Mouse (Mus musculus): ENCODE measurements around the gene Wdr45. TPM values are rescaled to one million over a fixed set of nuclear protein-coding genes. Genes with fewer than 3 reads are reported as not detected.
"Not testable (repeated sequence)": the region's sequence is repeated elsewhere in the genome, so short reads cannot be mapped to it uniquely, and the experiment has no call there.

Gene Wdr45
- polyA plus RNA-seq, 1 experiment = not detected

DNA sequence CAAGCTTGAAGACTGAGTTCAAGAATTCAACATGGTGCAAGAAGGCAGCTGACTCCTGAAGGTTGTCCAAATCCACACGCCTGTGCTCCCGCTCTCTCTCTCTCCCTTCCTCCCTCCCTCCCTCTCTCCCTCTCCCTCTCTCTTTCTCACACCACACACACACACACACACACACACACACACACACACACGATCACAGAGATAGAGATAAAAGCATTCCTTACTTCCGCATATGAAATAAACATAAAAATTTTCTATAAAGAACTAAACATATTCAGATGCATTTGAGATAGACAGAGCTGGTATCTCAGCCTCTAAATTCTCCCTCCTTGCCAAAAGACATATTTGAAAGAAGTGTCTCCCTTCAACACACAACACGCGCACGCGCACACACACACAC, 31.3 kb downstream of the Wdr45 start:
- Histone ChIP-seq H3K4me1 (ENCODE audit: control insufficient read depth, insufficient read depth, low read length) (no peaks in the 10 kb centered on the region; the same call in 1 of the 2 replicates), H3K27ac (ENCODE audit: insufficient read depth, low read depth, low read length) (no peak overlapping the region), H3K4me3 (ENCODE audit: insufficient read depth, low read depth, low read length) (no peak overlapping the region)
- TF ChIP-seq POLR2A (IDR thresholded peaks at IDR 0.05; ENCODE audit: insufficient read depth, low read depth, low read length) = no peak
- TF ChIP-seq CTCF (IDR thresholded peaks at IDR 0.05; ENCODE audit: insufficient read depth, low read depth, low read length) = no peak
- WGBS = 88% methylated on average over 8 of the region's 8 CpGs

DNA sequence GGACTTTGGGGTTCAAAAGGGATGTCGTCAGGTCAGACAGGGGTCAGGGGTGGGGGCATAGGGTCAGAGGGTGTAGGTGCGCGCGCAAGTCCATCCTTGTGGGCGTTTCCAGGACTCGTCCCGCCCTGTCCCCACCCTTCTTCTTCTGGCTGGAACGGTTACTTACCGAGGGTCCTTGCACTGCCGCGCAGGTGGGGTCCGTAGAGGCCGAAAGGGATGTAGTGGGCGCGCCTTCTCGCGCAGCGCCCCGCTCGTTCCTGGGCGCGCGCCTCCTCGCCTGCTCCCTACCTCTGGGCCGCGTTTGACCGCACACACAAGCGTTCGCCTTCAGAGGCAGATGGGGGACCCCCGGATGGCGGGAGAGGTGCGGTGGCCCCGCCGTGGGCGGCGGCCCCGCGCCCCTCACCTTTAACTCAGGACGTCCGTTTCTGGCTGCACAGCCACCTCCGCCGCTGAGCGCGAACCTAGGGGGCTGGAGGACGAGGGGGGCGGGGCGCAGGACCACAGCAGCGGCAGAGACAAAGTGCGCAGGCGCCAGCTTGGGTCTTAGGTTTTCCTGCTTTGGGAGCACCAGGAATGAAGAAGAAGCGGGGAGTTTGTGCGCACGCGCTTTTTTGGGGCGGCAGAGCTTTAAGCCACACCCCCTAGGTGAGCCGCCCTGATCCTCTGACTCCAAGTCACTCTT, 36.4 kb downstream of the Wdr45 start, which contains the start of gene Ccdc120:
Gene Ccdc120 (minus strand): TSS at position 474 of the 685 bp plus-strand sequence.
- H3K4me1 ChIP-seq (ENCODE audit: control insufficient read depth, insufficient read depth, low read length) = no peaks in the 10 kb centered on the region; the same call in 1 of the 2 replicates
- H3K4me3 ChIP-seq (ENCODE audit: insufficient read depth, low read depth, low read length) = peak within 1 kb of the TSS; percentile 91
- TF ChIP-seq CTCF (IDR thresholded peaks at IDR 0.05; ENCODE audit: insufficient read depth, low read depth, low read length) (no peak), POLR2A (IDR thresholded peaks at IDR 0.05; ENCODE audit: insufficient read depth, low read depth, low read length) (no peak)
- no peak within 1 kb of the TSS for H3K27ac ChIP-seq (ENCODE audit: insufficient read depth, low read depth, low read length)
- 15% methylated on average over 55 of the region's 56 CpGs for WGBS

DNA sequence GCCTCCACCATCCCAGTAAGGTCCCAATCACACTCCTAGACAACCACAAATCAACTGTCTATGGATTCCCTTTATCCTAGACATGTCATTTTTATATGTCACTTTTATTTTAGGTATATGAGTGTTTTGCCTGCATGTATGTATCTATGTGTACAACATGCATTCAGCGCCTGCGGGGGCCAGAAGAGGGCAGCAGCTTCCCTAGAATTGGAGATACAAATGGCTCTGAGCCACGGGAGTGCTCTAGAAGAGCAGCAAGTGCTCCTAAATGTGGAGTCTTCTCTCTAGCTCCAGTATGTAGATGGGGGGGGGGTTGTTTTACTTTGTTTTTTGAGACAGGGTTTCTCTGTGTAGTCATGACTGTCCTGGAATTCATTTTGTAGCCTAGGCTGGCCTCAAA, 39.5 kb downstream of the Wdr45 start:
- H3K27ac ChIP-seq (ENCODE audit: insufficient read depth, low read depth, low read length); H3K4me3 ChIP-seq (ENCODE audit: insufficient read depth, low read depth, low read length); H3K4me1 ChIP-seq (ENCODE audit: control insufficient read depth, insufficient read depth, low read length): not testable (repeated sequence)
- WGBS = 30% methylated on average over 3 of the region's 3 CpGs

DNA sequence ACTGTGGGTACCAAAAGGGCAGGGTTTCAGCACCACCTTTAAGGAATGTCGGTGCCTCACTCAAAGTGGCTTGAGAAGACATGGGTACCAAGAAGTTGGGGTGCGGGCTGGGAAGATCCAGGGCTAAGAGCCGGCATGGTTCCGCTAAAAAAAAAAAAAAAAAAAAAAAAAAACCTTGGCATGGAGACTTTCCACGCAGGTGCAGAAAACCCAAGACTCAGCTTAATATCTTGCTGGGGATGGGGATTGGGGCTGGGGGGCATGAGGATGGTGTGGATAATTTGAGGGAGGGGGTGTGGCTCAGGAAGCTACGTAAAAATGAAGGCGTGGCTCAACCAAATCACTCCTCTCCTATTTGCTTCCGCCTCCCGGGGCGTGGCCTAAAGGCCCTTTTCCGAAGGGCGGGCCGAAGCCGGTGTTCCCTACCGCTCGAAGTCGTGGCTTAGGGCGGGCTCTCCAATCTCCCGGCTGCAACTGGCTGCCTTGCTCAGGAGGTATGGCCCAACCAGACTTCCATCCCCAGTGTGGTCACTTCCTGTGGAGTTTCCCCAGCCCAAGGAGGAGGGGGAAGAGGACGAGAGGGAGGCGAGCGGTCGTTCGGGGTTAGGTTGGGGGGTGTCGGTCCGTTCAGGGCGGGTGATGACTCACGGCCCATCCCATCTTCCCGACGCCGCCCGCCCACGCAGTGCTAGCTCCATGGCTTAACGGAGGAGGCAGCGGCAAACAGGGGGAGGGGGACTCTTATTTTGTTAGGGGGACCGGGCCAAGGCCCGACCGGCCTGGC, 48.2 kb downstream of the Wdr45 start, which contains the start of gene Tfe3:
Gene Tfe3 (plus strand): TSS at position 424 of the 784 bp plus-strand sequence.
- H3K4me1 ChIP-seq (ENCODE audit: control insufficient read depth, insufficient read depth, low read length) = peaks cover 11% of the 10 kb centered on the region
- H3K27ac ChIP-seq (ENCODE audit: insufficient read depth, low read depth, low read length) = peak within 1 kb of the TSS; percentile 68
- WGBS = 21% methylated on average over 38 of the region's 38 CpGs
- TF ChIP-seq CTCF (IDR thresholded peaks at IDR 0.05; ENCODE audit: insufficient read depth, low read depth, low read length) (no peak), POLR2A (IDR thresholded peaks at IDR 0.05; ENCODE audit: insufficient read depth, low read depth, low read length) (0 out of 2 replicates have a peak, but pooled peaks have one; percentile 28)
- H3K4me3 ChIP-seq (ENCODE audit: insufficient read depth, low read depth, low read length) = peak within 1 kb of the TSS; percentile 80

DNA sequence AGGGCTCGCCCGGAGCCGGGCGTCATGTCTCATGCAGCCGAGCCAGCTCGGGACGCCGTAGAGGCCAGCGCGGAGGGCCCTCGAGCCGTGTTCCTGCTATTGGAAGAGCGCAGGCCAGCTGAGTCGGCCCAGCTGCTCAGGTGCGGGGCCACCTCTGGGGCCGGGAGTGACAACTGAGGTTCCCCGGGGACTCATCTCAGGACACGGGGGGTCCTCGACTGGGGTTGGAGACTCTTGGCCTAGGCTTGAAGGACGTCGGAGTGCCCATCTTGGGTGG, 48.7 kb downstream of the Wdr45 start:
- no peak for TF ChIP-seq CTCF (IDR thresholded peaks at IDR 0.05; ENCODE audit: insufficient read depth, low read depth, low read length)
- TF ChIP-seq POLR2A (IDR thresholded peaks at IDR 0.05; ENCODE audit: insufficient read depth, low read depth, low read length) = no peak
- Histone ChIP-seq H3K4me1 (ENCODE audit: control insufficient read depth, insufficient read depth, low read length) (peaks cover 11% of the 10 kb centered on the region), H3K4me3 (ENCODE audit: insufficient read depth, low read depth, low read length) (peak overlapping the region; percentile 80), H3K27ac (ENCODE audit: insufficient read depth, low read depth, low read length) (peak overlapping the region; percentile 68)
- 12% methylated on average over 21 of the region's 21 CpGs for WGBS

DNA sequence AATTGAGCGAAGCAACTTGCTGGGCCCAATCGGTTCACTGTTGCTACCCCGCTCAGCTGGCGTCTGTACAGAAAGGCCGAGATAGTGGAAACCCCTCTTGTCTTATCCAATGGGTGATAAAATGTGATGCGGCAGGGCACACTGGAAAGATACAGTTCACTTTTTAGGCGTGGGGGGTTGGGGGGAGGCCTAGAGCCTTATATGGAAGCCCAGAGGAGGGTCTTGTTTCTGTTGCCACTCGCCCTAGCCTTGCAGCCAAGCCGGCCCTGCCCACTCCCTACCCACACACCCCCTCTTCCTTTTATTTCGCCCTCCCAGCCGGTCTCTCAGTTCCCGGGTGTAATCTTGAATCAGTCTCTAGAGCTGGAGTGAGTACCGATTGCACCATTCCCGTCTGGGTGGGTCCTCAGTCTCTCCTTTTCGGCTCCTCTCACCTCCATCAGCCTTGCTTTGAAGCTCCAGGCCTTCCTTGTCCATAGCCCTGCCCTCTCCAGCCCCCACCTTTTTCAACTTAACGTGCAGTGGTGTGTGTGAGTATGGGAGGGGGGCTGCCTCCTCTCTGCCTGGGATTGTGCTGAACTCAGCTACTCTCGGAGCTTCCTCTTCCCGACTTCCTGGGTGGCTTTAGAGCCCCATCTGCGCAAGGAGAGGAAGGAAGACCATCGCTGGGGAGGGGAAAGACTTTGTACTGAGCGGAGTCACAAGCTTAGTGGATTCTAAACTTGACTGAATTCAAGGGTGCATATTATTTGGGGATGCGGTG, 49.7 kb downstream of the Wdr45 start:
- 12% methylated on average over 22 of the region's 22 CpGs for WGBS
- Histone ChIP-seq H3K4me3 (ENCODE audit: insufficient read depth, low read depth, low read length) (peak overlapping the region; percentile 80), H3K4me1 (ENCODE audit: control insufficient read depth, insufficient read depth, low read length) (peaks cover 11% of the 10 kb centered on the region), H3K27ac (ENCODE audit: insufficient read depth, low read depth, low read length) (peak overlapping the region; percentile 68)
- TF ChIP-seq POLR2A (IDR thresholded peaks at IDR 0.05; ENCODE audit: insufficient read depth, low read depth, low read length) (no peak), CTCF (IDR thresholded peaks at IDR 0.05; ENCODE audit: insufficient read depth, low read depth, low read length) (no peak)

DNA sequence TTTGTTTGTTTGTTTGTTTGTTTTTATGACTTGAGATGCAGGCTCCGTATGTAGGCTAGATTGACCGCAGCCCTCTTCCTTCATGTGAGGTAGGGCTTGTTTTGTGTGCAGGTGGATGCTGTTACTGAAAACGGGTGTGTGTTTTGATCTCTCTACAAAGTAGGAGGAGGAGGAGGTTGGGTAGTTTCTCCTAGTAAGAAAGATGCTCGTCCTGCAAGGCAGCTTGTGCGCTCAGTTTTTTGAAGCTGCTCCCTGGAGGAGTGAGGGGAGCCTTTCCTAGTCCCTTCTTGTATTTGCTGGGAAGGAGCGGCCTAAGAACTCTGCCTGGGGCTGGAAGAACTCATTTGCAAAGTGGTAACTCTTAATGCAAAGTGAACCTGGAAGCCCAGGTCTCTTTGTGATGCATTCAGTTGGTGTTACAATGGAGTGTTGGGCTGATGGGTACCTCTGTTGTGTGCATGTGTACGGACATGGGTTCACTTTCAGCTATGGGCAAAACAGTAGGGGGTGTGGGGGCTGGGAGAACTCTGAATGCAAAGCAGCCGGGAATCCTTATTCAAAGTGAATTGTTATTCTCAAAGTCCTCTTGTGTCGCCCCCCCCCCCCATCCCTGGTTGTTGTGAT, 50.6 kb downstream of the Wdr45 start:
- Histone ChIP-seq H3K4me1 (ENCODE audit: control insufficient read depth, insufficient read depth, low read length) (peaks cover 11% of the 10 kb centered on the region), H3K27ac (ENCODE audit: insufficient read depth, low read depth, low read length) (no peak overlapping the region), H3K4me3 (ENCODE audit: insufficient read depth, low read depth, low read length) (peak overlapping the region; percentile 43)
- WGBS = 19% methylated on average over 9 of the region's 9 CpGs
- TF ChIP-seq CTCF (IDR thresholded peaks at IDR 0.05; ENCODE audit: insufficient read depth, low read depth, low read length) (no peak), POLR2A (IDR thresholded peaks at IDR 0.05; ENCODE audit: insufficient read depth, low read depth, low read length) (no peak)

DNA sequence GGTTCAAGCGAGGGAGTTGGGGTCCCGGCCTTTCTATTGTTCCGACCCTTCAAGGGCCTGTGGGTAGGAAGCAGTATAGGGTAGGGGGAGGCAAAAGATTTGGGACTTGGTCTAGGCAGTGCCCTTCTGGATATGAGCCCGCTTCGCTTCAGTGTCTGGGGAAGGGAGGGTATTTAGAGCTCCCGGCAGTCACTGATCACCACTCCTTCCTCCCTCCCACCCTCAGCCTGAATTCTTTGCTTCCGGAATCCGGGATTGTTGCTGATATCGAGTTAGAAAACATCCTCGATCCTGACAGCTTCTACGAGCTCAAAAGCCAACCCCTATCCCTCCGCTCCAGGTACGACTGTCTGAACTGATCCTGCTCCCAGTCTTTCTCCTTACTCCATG, 51.1 kb downstream of the Wdr45 start:
- TF ChIP-seq POLR2A (IDR thresholded peaks at IDR 0.05; ENCODE audit: insufficient read depth, low read depth, low read length) (no peak), CTCF (IDR thresholded peaks at IDR 0.05; ENCODE audit: insufficient read depth, low read depth, low read length) (no peak)
- peak overlapping the region; percentile 43 for H3K4me3 ChIP-seq (ENCODE audit: insufficient read depth, low read depth, low read length)
- WGBS = 16% methylated on average over 13 of the region's 13 CpGs
- H3K4me1 ChIP-seq (ENCODE audit: control insufficient read depth, insufficient read depth, low read length) = peaks cover 11% of the 10 kb centered on the region
- H3K27ac ChIP-seq (ENCODE audit: insufficient read depth, low read depth, low read length) = no peak overlapping the region

Measured in olfactory bulb, adult 2 months (tissue).